Mouse (Mus musculus): Measurements from ENCODE around the gene Stat5b.

GRCm38 (mm10) chr11:100789702-100790101, 60.8 kb downstream of the Stat5b start:
- TF ChIP-seq POLR2A (IDR thresholded peaks at IDR 0.05; ENCODE audit: borderline replicate concordance, extremely low read depth, low read depth, low read length) (no peak), CTCF (IDR thresholded peaks at IDR 0.05; ENCODE audit: insufficient read depth, low read length) (no peak)

Data from lung, adult 2 months (tissue).